Mouse (Mus musculus) cortical plate, adult 2 months (tissue): ENCODE measurements at regions not wholly inside any gene's neighbourhood (a gene's known extent, or its start where the extent isn't known, plus 50 kb on each side); places are given as distances from the start of the nearest gene placed in this dataset.

Experiments used
- H3K27ac ChIP-seq: fragments of 200-500 bp; 2 replicates; pipeline ENCODE4 v1.5.1; 2012; ENCODE audit warnings: low read length, control low read depth, inconsistent platforms; ENCODE audit not compliant: insufficient read depth
- H3K4me1 ChIP-seq: fragments of 200-500 bp; 2 replicates; pipeline ENCODE4 v1.6.1; 2011; ENCODE audit warnings: low read length; ENCODE audit not compliant: control insufficient read depth, insufficient read depth
- H3K4me3 ChIP-seq: fragments of 200-500 bp; 2 replicates; pipeline ENCODE4 v1.5.1; 2011; ENCODE audit warnings: mild to moderate bottlenecking, low read length, control low read depth; ENCODE audit not compliant: insufficient read depth
- CTCF ChIP-seq: fragments of 200-500 bp; IDR thresholded peaks from 2 replicates; pipeline ENCODE4 v1.5.1; 2011; ENCODE audit warnings: mild to moderate bottlenecking, control low read depth, low read length; ENCODE audit not compliant: insufficient read depth; ENCODE audit errors: extremely low read depth
- POLR2A ChIP-seq: fragments of 200-500 bp; IDR thresholded peaks from 2 replicates; pipeline ENCODE4 v1.6.1; 2011; ENCODE audit warnings: mild to moderate bottlenecking, low read length, control low read depth; ENCODE audit not compliant: insufficient read depth; ENCODE audit errors: extremely low read depth

GRCm38 (mm10) chr8:10723332-10723731 is 284.9 kb downstream of the Irs2 start:
- TF ChIP-seq POLR2A (no peak), CTCF (no peak)
- Histone ChIP-seq H3K4me3 (no peak overlapping the region), H3K4me1 (peaks cover 9% of the 10 kb centered on the region), H3K27ac (peak overlapping the region; percentile 9; the same call in 1 of the 2 replicates)

- Histone ChIP-seq H3K4me3 (no peak overlapping the region), H3K27ac (peak overlapping the region; percentile 9; the same call in 1 of the 2 replicates), H3K4me1 (peaks cover 9% of the 10 kb centered on the region)
- TF ChIP-seq POLR2A (no peak), CTCF (no peak)
Measured at GRCm38 (mm10) chr8:10722742-10723141, 285.5 kb downstream of the Irs2 start.

GRCm38 (mm10) chr8:10722342-10722741 is 285.9 kb downstream of the Irs2 start:
- Histone ChIP-seq H3K27ac (no peak overlapping the region), H3K4me1 (peaks cover 9% of the 10 kb centered on the region), H3K4me3 (no peak overlapping the region)
- TF ChIP-seq CTCF = no peak
- no peak for TF ChIP-seq POLR2A

GRCm38 (mm10) chr8:10721146-10721862 is 287.0 kb downstream of the Irs2 start:
- H3K27ac ChIP-seq = no peak overlapping the region
- peaks cover 9% of the 10 kb centered on the region for H3K4me1 ChIP-seq
- TF ChIP-seq POLR2A = no peak
- no peak overlapping the region for H3K4me3 ChIP-seq

- peaks cover 9% of the 10 kb centered on the region for H3K4me1 ChIP-seq
- TF ChIP-seq POLR2A (no peak), CTCF (no peak)
- no peak overlapping the region for H3K27ac ChIP-seq
- no peak overlapping the region for H3K4me3 ChIP-seq
Measured at GRCm38 (mm10) chr8:10720398-10720797, 287.9 kb downstream of the Irs2 start.

GRCm38 (mm10) chr8:10719411-10719810 is 288.8 kb downstream of the Irs2 start:
- no peak for TF ChIP-seq CTCF
- no peak for TF ChIP-seq POLR2A
- Histone ChIP-seq H3K27ac (no peak overlapping the region), H3K4me3 (no peak overlapping the region), H3K4me1 (peaks cover 9% of the 10 kb centered on the region)

- Histone ChIP-seq H3K4me3 (no peak overlapping the region), H3K27ac (no peak overlapping the region), H3K4me1 (no peaks in the 10 kb centered on the region)
- no peak for TF ChIP-seq POLR2A
- no peak for TF ChIP-seq CTCF
Measured at GRCm38 (mm10) chr8:10717297-10717696, 291.0 kb downstream of the Irs2 start.

- TF ChIP-seq CTCF (no peak), POLR2A (no peak)
- H3K27ac ChIP-seq = no peak overlapping the region
- H3K4me3 ChIP-seq = no peak overlapping the region
- no peaks in the 10 kb centered on the region for H3K4me1 ChIP-seq
Measured at GRCm38 (mm10) chr8:10716161-10716560, 292.1 kb downstream of the Irs2 start.

GRCm38 (mm10) chr8:10713515-10714042 is 294.7 kb downstream of the Irs2 start:
- TF ChIP-seq CTCF (no peak), POLR2A (no peak)
- Histone ChIP-seq H3K27ac (no peak overlapping the region), H3K4me3 (no peak overlapping the region), H3K4me1 (no peaks in the 10 kb centered on the region)

GRCm38 (mm10) chr8:10712118-10712689 is 296.1 kb downstream of the Irs2 start:
- TF ChIP-seq CTCF (no peak), POLR2A (no peak)
- Histone ChIP-seq H3K4me3 (no peak overlapping the region), H3K4me1 (no peaks in the 10 kb centered on the region), H3K27ac (no peak overlapping the region)
